Mouse (Mus musculus) Muller cell, postnatal 12 days (primary cell): ENCODE data around the gene St8sia6.

Experiments used
- DNase-seq: peaks from one replicate; pipeline ENCODE4 v3.0.0-alpha.2; 2015; ENCODE audit errors: inconsistent ontology term

St8sia6 gene

DNA sequence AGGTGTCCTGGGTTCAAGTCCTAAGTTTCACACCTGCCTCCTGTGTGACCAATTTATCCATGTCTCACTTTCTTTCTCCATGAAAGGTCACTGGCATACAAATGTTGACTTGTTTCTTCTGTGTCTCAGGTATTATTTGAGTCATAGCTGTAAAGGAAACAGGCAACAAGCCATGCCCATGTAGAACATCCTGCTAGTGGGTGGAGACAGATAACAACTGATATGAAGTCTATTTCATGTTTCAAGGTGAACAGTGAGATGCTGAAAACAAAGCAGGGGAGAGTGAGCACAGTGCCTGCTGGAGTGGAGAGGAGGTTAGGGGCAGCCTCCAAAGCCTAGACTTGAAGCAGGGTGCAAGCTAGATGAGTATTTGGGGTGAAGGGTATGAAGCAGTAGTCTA, 33.5 kb downstream of the St8sia6 start:
- no peak for DNase-seq

DNA sequence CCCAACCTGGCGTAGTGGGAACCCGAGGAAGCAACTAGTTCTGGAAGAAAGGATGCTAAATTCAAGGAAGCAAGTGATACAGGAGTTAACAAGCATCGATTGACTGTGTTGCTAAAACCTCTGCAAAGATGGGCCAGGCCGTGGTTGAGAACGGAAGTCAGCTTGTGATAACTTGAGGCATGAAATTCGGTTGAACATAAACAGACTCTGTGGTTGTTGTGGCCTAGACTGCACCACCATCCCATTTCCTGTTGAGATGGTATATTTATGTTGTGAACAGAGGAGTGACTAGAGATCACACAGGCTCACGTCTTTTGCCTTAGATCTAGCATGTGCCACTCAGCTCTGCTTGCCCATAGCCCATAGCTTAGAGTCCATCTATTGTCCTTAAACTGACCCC, 36.5 kb downstream of the St8sia6 start:
- DNase-seq, result no peak

DNA sequence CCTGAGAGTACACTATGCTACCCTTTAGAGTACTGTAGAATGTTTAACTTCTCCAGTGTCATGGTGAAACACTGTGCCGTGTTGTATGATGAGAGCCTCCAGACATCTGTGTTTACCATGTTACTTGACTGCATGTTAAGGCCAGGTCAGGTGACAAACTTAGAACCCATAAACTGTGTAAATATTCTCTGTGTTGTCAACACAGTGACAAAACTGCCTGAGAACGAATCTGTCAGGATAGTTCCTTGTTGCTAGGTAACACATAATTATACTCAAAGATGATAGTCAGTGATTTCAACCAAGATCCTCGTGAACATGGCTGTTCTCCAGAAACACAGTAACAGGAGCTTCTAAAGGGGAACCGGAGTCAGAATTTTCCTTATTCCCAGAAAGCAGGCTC, 38.1 kb downstream of the St8sia6 start:
- DNase-seq, result no peak

DNA sequence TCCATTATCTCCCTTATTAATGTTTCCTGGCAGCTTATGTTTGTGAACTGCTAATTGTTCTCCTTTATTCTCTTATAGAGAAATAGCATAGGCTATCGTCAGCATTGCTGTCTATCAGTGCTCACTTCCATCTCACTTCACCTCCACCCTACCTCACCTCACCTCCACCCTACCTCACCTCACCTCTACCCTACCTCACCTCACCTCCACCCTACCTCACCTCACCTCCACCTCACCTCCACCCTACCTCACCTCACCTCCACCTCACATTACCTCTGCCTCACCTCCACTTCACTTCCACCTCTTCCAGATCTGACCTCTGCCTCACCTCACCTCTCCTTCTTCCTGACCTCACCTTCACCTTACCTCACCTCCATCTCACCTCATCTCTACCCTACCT, 42.2 kb downstream of the St8sia6 start:
- DNase-seq, result no peak

DNA sequence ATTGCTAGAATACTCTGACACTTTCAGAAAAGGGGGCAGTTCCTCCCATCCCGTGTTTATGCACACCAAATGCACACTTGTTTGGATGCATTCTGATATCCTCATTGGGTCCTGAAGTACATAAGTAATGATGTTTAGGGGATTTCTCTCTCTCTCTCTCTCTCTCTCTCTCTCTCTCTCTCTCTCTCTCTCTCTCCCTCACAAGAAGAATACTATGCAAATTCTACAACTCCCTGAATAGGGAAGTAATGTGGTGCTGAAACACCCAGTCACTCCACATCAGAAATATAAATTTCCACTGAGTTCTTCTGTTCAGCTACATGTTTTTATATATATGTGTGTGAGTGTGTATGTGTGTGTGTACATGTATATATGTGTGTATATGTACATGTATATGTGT, 43.1 kb downstream of the St8sia6 start:
- DNase-seq, result no peak

DNA sequence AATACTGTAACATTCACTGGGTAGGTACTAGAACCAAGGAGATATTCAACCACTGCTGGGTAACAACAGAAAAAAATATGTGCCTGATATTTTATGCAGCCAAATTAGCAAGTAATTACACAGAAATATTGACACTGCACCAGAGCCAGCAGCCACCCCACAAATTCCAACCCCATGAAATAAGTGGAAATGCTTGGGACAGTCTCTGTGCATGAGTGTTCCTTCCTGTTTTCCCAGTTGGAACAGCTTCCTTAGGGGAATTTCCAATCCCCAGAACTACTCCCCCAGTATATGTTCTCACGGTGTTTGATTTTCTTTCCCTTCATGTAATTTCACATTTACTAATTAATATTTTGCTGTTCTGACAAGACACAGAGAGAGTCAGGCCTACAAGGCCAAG, 43.8 kb downstream of the St8sia6 start:
- peak; percentile 71 for DNase-seq

DNA sequence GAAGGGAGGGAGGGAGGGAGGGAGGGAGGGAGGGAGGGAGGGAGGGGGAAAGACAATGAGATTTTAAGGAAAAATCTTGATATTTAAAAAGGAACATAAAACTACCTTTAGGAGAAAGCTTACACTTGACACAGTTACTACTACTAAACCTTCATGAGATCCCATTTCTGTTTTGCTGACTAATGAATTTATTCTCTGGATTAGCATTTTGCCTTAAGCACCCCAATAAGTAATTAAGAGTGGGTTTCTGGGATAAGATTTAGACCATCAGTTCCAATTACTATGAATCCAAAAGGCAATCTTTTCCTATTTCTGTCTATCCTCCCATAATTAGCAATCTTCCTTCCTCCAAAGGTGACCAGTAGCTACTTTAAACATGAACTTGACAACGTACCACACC, 44.7 kb downstream of the St8sia6 start:
- no peak for DNase-seq

DNA sequence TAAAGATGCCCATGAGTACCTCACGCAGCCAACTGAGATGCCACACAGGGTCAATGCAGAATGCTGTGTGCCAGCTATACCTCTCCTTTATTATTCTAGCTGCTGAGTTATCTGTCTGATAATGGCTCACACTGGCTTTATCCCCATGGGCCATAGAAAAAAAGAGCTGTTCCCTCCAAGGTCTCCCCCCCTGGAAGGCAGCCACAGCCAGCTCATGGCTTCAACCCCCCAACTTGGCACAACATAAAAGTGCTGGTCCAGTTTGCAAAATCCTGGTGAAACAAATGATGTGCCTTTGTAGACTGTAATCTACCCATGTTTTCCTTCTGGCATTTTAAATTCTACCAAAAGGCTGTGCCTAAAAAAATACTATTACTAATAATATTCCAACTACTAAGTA, 46.3 kb downstream of the St8sia6 start:
- DNase-seq, result no peak

DNA sequence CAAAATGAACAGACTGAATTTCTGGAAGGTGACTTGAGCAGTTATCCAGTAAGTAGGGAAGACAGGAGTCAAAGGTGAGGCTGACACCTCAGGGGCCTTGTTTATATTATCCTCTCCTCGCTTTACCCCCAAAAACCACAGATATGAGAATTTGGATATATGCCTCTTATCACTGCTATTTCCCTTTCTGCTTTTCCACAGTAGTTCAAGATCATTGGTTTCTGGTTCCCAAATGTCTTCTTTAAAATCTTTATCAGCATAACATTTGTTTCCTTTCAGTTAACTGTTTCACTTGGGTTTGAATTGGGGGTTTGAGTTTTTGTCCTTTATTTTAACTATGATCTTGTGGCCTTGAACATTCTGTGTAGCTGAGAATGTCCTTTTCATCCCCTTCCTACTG, 47.8 kb downstream of the St8sia6 start:
- DNase-seq, result no peak

DNA sequence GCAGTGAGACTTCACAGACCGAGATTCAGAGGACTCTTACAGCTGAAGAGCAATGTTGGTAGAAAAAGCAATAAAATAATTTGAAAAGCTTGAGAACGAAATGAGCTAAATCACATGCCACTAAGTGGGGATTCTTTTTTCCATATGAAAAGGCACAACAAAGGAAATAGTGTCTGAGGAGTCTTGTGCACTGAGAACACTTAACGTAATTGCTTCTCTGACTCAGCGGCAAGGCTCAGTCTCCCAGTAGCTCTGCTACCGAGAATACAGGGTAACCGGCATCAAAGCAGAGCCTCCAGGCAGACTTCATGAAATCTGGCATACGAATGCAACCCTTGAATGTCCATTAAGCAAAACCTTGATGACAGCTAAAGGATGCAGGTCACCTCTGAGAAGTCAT, 55.2 kb downstream of the St8sia6 start:
- no peak for DNase-seq

DNA sequence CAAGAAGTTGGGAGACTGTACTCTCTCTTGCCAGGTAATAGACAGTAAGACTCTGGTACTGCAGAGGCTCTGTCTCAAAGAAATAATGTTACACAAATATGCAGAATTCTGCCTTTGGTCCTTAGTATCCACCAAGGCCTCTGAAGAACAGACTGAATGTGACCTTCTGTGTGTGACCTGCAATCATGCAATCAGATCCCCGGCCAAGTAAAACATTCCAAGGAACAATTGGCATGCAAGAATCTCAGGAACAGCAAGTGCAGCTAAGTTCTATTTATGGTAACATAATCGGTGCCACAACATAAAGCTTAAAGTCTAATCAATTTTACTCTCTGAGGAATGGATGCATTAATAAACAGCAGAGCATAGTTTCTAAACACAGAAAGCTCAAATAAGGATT, 66.0 kb downstream of the St8sia6 start:
- peak; percentile 20 for DNase-seq

DNA sequence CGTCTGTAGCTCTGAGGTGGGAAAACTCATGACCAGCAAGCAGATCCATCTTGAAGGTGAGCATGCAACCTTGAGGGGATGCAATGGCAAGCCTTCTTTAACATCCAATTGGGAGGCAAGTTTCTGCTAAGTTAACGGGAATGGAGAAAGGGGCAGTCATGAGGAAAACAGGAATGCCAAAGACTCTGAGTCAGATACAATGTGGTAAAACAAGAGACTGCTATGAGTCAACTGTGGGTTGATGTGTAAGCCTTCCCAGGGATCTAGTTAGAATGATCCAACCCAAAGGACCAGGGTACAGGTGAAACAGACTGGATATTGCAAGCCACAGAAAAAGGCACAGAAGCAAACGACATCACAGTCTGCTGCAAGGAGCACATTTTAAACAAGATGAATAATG, 68.3 kb downstream of the St8sia6 start:
- DNase-seq, result peak; percentile 69

DNA sequence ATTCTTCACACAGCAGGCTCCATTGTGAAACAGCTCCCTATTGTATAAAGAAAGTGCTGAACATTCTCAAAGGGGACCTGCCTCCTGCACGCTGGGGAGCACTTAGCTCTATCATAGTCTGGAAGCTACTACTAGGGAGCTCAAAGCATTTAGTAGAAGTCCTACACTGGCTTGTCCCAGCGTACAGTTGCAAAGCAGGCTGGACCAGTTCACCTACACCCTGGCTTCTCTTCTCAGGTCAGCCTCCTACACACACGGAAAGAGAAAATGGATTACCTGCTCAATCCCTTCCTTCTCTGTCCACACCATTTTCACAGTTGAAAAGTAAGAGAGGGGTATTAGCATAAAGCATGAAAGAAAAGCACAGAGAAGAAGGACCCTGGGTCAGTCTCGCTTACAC, 71.6 kb downstream of the St8sia6 start:
- DNase-seq, result no peak

DNA sequence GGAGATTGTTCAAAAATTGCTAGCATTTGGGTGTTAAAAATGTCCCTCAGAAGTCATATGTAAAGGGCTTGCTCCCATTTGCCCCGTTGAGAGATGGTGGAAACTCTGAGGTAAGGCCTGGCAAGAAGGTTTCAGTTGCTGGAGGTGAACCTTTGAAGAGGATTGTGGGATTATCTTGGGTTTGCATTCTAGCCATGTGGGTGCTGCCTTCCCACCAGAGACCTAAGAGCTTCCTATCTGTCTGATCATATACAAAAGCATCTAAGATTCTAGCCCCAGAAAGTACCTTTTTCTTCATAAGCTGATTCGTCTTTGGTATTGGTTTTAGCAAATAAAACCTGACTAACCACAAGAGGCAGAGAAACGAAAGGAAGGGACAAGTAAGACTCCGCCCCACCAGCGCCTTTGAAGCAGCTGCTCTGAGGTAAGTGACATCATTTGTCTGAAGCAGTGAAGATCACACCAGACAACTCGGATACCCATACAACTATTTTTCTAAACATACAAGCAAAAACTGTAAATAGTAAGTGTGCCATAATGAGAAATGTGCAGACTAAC, 75.2 kb downstream of the St8sia6 start:
- DNase-seq, result no peak

DNA sequence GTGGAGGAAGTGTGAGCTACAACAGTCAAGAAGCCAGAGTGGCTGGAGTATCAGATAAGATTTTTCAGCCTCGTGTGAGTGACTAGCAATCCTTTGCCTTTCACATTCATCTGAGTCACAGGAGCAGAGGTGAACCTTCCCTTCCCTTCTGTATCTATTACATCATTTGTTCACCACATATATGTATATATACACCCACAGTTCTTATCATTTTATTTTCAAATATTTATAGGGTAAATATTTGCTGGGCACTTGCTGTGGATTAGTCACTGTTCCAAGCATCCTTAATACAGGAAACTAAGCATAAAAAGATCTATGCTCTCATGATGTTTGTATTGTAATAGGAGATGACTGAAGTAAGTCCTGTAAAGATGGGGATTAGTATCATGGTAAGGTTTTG, 85.1 kb downstream of the St8sia6 start:
- no peak for DNase-seq

DNA sequence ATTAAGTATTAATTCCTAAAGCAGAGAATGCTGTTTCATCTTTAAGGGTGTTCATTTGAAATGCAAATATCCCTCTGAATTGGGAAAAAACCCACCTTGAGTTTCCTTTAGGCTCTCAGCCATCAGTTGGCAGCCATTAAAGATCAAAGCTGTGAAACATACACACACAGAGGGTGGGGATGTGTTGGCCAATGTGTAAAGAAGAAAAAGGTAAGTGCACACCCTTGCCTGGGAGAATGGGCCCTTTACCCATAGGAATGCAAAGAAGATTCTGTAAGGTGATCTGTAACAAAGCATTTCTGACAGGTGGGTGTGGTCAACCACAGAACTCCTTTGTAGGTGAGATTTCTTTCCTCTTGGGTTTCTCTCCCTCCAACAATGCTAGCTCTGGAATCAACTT, 96.3 kb downstream of the St8sia6 start:
- DNase-seq, result no peak

DNA sequence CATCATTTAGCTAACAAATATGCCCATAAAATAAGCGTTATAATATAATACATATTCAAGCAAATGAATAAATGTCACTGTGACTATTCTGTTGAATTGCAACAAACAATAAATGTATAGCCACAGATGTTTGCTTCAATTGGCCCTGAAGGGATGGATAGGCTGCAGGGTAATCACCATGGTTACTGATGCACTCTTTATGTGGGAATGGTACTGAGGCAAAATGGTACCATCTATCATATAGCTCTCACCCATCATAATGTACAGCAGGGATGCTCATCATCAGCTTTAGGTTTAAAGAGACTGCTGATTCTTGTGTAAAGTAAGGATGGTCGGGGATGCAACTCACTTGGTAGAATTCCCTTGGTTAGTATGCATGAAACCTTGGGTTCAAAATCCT, 99.4 kb downstream of the St8sia6 start:
- DNase-seq, result no peak

DNA sequence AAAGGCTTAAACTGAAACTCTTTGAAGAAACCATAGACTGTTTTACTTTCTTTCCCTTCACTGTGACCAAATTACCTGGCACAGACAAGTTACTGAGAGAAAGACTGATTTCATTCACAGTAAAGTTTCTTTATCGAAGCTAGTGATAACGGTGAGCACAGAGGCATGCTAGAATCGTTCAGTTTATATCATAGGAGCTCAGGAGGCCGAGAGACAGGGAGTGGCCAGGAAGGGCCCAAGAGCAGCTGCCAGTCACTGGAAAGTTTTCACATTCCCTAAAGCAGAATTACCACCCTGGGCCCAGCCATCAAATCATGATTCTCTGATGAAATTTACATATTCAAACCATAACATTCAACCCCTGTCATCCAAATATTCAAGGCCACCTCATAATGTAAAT, 109.5 kb downstream of the St8sia6 start:
- no peak for DNase-seq

DNA sequence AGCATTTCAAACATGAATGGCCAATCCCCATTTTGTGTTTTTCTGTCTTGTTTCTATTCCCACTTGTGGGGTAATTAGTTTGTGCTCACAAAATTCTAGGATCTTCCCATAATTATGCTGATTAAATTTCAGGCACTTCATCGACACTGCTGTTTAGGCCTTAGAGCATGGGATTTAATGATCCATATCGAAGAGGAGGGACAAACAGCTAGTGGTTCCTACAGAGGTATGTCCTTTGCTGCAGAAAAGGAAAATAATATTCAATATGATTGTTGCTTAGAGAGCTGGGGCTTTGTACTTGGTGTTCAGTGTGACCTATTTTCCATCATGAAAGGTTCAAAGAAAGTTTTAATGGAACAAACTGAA, 110.7 kb downstream of the St8sia6 start:
- no peak for DNase-seq

DNA sequence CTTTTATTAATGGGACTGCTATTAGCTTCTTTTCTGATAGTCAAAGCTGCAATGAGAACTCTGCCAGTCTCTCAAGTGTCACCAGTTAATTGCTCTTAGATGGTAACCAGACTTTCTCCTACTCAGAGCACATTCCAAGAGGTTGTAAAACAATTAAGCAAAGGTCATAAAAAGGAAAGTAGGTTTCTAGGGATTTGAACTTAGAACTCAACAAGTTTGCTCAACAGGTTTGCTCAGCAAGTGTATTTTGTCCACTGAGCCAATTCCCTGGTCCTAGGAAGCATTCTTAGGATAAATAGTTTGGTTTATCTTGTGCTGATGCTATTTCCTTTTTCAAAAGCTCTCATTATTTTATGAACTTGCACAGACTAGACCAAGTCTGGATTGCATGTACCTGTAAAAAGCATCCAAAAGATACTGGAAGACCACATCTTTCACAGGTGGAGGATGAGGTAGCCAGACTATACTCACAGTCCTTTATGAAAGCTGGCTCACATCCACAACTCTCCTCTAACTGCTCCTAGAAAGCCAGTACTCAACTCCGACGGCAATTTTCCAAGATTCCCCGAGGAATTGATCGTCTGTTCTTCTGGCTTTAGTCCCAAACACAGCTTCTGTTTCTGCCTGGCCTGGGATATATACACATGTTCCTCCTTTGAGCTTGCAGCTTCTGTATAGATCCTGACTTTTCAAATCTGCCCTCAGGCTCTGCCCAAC, 111.2 kb downstream of the St8sia6 start:
- DNase-seq, result no peak

DNA sequence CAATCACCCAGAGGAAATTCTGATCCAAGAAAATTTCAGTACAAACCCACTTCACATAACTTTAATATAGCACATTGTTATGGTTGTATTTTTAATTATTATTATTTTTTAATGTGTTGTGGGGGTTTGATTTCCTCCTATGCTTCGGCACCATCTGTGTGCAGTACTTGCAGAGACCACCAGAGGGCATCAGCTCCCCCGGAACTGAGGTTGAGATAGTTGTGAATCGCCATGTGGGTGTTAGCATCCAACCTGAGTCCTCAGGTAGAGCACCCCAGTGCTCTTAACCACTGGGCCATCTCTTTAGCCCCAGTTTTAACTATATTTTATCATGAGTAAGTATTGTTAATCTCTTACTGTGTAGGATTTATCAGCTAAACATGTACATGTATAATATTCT, 120.9 kb downstream of the St8sia6 start:
- DNase-seq, result no peak

DNA sequence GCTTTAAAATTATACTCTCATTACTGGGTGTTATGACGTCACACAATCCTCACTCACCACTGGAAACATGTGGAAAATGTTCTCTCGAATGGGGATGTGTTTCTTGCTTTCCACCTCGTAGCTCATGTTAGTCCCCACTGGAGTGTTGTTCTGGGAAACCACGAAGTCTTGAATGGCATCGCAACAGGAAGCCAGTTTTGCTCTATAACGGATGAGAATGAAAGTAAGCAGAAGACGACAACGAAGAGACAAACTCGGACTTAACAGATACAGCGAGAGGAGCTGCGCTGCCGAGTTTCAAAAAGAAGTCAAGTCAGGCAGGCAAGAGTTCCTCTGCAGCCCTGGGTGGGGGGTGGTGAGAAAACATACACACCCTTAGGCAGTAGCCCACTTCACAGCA, 121.4 kb downstream of the St8sia6 start:
- no peak for DNase-seq

DNA sequence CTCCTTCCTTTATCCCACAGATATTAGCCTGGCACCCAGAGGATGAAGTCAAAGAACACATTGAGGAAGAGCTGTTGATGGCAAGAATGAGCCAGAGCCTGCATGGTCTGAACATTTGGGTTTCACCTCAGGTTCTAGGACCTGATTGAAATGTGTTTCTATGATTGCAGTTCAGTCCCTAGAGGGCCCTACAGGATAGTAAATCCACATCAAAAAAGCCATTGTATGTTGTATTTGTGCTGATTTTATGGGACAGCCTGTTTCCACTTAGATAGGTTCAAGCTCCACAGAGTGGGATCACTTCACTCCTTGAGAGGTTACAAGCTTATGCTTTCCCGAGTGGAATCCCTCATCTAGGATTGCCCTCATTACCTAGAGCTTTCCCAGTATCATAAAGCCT, 159.0 kb downstream of the St8sia6 start:
- DNase-seq, result peak; percentile 7
